Mouse (Mus musculus): Measurements from ENCODE around the gene Islr2. TPM values are rescaled to one million over a fixed set of nuclear protein-coding genes. Genes with fewer than 3 reads are reported as not detected.

The Islr2 gene
- total and polyA plus RNA-seq, 3 experiments: not detected

- Histone ChIP-seq H3K4me1 (ENCODE audit: control insufficient read depth in 1 of 2, insufficient read depth in 2 of 2) (peaks cover 0 to 6% of the 10 kb centered on the region in 2 experiments; a peak in 2 of 4 replicates), H3K79me2 (replicated peaks; ENCODE audit: control insufficient read depth, extremely low read depth, insufficient read depth, poor library complexity, severe bottlenecking) (no peaks in the 10 kb centered on the region), H3K27me3 (replicated peaks) (no peaks in the 10 kb centered on the region), H3K4me3 (replicated peaks in 1 of 3; ENCODE audit: low read depth in 2 of 3, low read length in 2 of 3, poor library complexity in 1 of 3) (no peak overlapping the region), H3K9me3 (replicated peaks; ENCODE audit: low read length) (no peaks in the 10 kb centered on the region), H3K9ac (ENCODE audit: insufficient read depth, low read depth) (no peak overlapping the region), H3K27ac (ENCODE audit: insufficient read depth, low read depth) (no peak overlapping the region), H3K4me2 (ENCODE audit: insufficient read depth, low read depth, poor library complexity, severe bottlenecking) (no peak overlapping the region), H3K36me3 (replicated peaks in 1 of 2; ENCODE audit: control insufficient read depth in 1 of 2, insufficient read depth in 1 of 2, low read length in 1 of 2) (peaks cover 0 to 12% of the 10 kb centered on the region in 2 experiments)
- TF ChIP-seq TCF12 (IDR thresholded peaks at IDR 0.05; ENCODE audit: low read depth, low read length) (no peak), SMC3 (IDR thresholded peaks at IDR 0.05; ENCODE audit: low read depth, low read length) (no peak), SIN3A (IDR thresholded peaks at IDR 0.05; ENCODE audit: low read length) (no peak)
- in situ Hi-C loops (cut with MboI; ENCODE audit: low pct_ligation_motif_present, low pct_unique_long_range_greater_than_20kb, low sequenced_read_pairs) (no loop called here), dilution Hi-C loops (cut with MboI; ENCODE audit: extremely low pct_ligation_motif_present, extremely low pct_unique_long_range_greater_than_20kb, low sequenced_read_pairs) (no loop called here)
- DNase-seq (ENCODE audit: extremely low read depth): no peak
Observed at GRCm38 (mm10) chr9:58213377-58213776, 9.3 kb upstream of the Islr2 start.

GRCm38 (mm10) chr9:58210304-58210627, 6.1 kb upstream of the Islr2 start:
- H3K79me2 ChIP-seq (replicated peaks; ENCODE audit: control insufficient read depth, extremely low read depth, insufficient read depth, poor library complexity, severe bottlenecking): no peaks in the 10 kb centered on the region
- no peaks in the 10 kb centered on the region for H3K36me3 ChIP-seq (replicated peaks in 1 of 2; ENCODE audit: control insufficient read depth in 1 of 2, insufficient read depth in 1 of 2, low read length in 1 of 2)
- no peak overlapping the region for H3K4me3 ChIP-seq (replicated peaks in 1 of 3; ENCODE audit: low read depth in 2 of 3, low read length in 2 of 3, poor library complexity in 1 of 3)
- dilution Hi-C loops (cut with MboI; ENCODE audit: extremely low pct_ligation_motif_present, extremely low pct_unique_long_range_greater_than_20kb, low sequenced_read_pairs): no loop called here
- H3K4me2 ChIP-seq (ENCODE audit: insufficient read depth, low read depth, poor library complexity, severe bottlenecking): no peak overlapping the region
- in situ Hi-C loops (cut with MboI; ENCODE audit: low pct_ligation_motif_present, low pct_unique_long_range_greater_than_20kb, low sequenced_read_pairs): no loop called here
- H3K9me3 ChIP-seq (replicated peaks; ENCODE audit: low read length): no peaks in the 10 kb centered on the region
- H3K27me3 ChIP-seq (replicated peaks): peaks cover 2% of the 10 kb centered on the region
- TF ChIP-seq KAT2A (IDR thresholded peaks at IDR 0.05; ENCODE audit: insufficient replicate concordance, low read length): no peak
- H3K4me1 ChIP-seq (ENCODE audit: control insufficient read depth in 1 of 2, insufficient read depth in 2 of 2): peaks cover 0 to 12% of the 10 kb centered on the region in 2 experiments; a peak in 2 of 4 replicates
- no peak overlapping the region for H3K9ac ChIP-seq (ENCODE audit: insufficient read depth, low read depth)
- DNase-seq (ENCODE audit: extremely low read depth): no peak
- H3K27ac ChIP-seq (ENCODE audit: insufficient read depth, low read depth): no peak overlapping the region

- dilution Hi-C loops (cut with MboI; ENCODE audit: extremely low pct_ligation_motif_present, extremely low pct_unique_long_range_greater_than_20kb, low sequenced_read_pairs): no loop called here
- H3K27ac ChIP-seq (ENCODE audit: insufficient read depth, low read depth): no peak overlapping the region
- H3K4me2 ChIP-seq (ENCODE audit: insufficient read depth, low read depth, poor library complexity, severe bottlenecking): no peak overlapping the region
- DNase-seq (ENCODE audit: extremely low read depth): no peak
- H3K4me1 ChIP-seq (ENCODE audit: control insufficient read depth in 1 of 2, insufficient read depth in 2 of 2): peaks cover 0 to 12% of the 10 kb centered on the region in 2 experiments; a peak in 2 of 4 replicates
- H3K9me3 ChIP-seq (replicated peaks; ENCODE audit: low read length): no peaks in the 10 kb centered on the region
- H3K9ac ChIP-seq (ENCODE audit: insufficient read depth, low read depth): no peak overlapping the region
- TF ChIP-seq POLR2AphosphoS2 (IDR thresholded peaks at IDR 0.05; ENCODE audit: low read depth, low read length): no peak
- no peak for TF ChIP-seq ZKSCAN1 (IDR thresholded peaks at IDR 0.05; ENCODE audit: borderline replicate concordance, low read depth, low read length)
- no peak for TF ChIP-seq MAFK (IDR thresholded peaks at IDR 0.05; ENCODE audit: insufficient replicate concordance, low read length)
- no peak for TF ChIP-seq MAZ (IDR thresholded peaks at IDR 0.05; ENCODE audit: low read depth, low read length)
- H3K4me3 ChIP-seq (replicated peaks in 1 of 3; ENCODE audit: low read depth in 2 of 3, low read length in 2 of 3, poor library complexity in 1 of 3): no peak overlapping the region
- in situ Hi-C loops (cut with MboI; ENCODE audit: low pct_ligation_motif_present, low pct_unique_long_range_greater_than_20kb, low sequenced_read_pairs): loop anchor here (5.0 kb wide), 1 partner anchor 177 kb away; no protein-coding TSS in a partner anchor
- peaks cover 4% of the 10 kb centered on the region for H3K27me3 ChIP-seq (replicated peaks)
- H3K79me2 ChIP-seq (replicated peaks; ENCODE audit: control insufficient read depth, extremely low read depth, insufficient read depth, poor library complexity, severe bottlenecking): no peaks in the 10 kb centered on the region
- H3K36me3 ChIP-seq (replicated peaks in 1 of 2; ENCODE audit: control insufficient read depth in 1 of 2, insufficient read depth in 1 of 2, low read length in 1 of 2): no peaks in the 10 kb centered on the region
Observed at GRCm38 (mm10) chr9:58209462-58210303, 5.6 kb upstream of the Islr2 start.

All from CH12.LX (cell line).